Comparison of ENCODE assay signal across 13 mouse cellular contexts in genomic region chr2:71605606-71606005, GRCm38 (mm10). TPM values are rescaled to one million over a fixed set of nuclear protein-coding genes. Genes with fewer than 3 reads are reported as not detected.
"Had no signal": no experiment of that assay in that cellular context is flagged by ENCODE, and none has a peak within 500 bp of the region (broad histone marks: within the 10 kb centered on the region; RNA-seq: fewer than 3 reads in every experiment).

No protein-coding gene starts in this region.

- DNase-seq: retina, postnatal 1 day; right cerebral cortex, adult 18-20 months; right cerebral cortex, postnatal 14 days; right cerebral cortex, postnatal 25 days; right cerebral cortex, postnatal 4 days; spleen, adult 18-20 months; thymus, adult 18-20 months; thymus, adult 2 months; thymus, postnatal 14 days; thymus, postnatal 25 days; thymus, postnatal 36 days; thymus, postnatal 4 days had no signal

RNA-seq across cellular contexts. Expression of gene Dlx2, which starts 59.1 kb away (rescaled TPM):
- total RNA-seq: neutrophil, adult 5-6 weeks had no signal
